Mouse (Mus musculus) adipocyte (in vitro differentiated cells): Measurements from ENCODE around the gene Slc2a3.
"Not testable (repeated sequence)": the region's sequence is repeated elsewhere in the genome, so short reads cannot be mapped to it uniquely, and the experiment has no call there.

Experiments used
- DNase-seq: peaks from one replicate; pipeline ENCODE4 v3.0.0-alpha.2; 2016; ENCODE audit warnings: low spot score

Gene Slc2a3

GRCm38 (mm10) chr6:122804418-122804817 lies 3.0 kb upstream of the Slc2a3 start:
- peak; percentile 87 for DNase-seq

GRCm38 (mm10) chr6:122801801-122802514 lies 518 bp upstream of the Slc2a3 start:
- no peak for DNase-seq

GRCm38 (mm10) chr6:122800640-122801300 lies 670 bp downstream of the Slc2a3 start:
- no peak for DNase-seq

GRCm38 (mm10) chr6:122795254-122795935 lies 6.0 kb downstream of the Slc2a3 start:
- peak; percentile 86 for DNase-seq

- DNase-seq = peak; percentile 65
These were observed 15.2 kb downstream of the Slc2a3 start for GRCm38 (mm10) chr6:122786275-122786674.

- no peak for DNase-seq
These were observed 16.6 kb downstream of the Slc2a3 start for GRCm38 (mm10) chr6:122784866-122785265.

GRCm38 (mm10) chr6:122782164-122782563 lies 19.3 kb downstream of the Slc2a3 start:
- DNase-seq = peak; percentile 64

- no peak for DNase-seq
These were observed 20.3 kb downstream of the Slc2a3 start for GRCm38 (mm10) chr6:122781167-122781566.

GRCm38 (mm10) chr6:122779916-122780315 lies 21.5 kb downstream of the Slc2a3 start:
- DNase-seq = no peak

- DNase-seq = no peak
These were observed 25.4 kb downstream of the Slc2a3 start for GRCm38 (mm10) chr6:122776040-122776439.

GRCm38 (mm10) chr6:122774345-122774744 lies 27.1 kb downstream of the Slc2a3 start:
- DNase-seq = no peak

GRCm38 (mm10) chr6:122772701-122773100 lies 28.7 kb downstream of the Slc2a3 start:
- DNase-seq = no peak

GRCm38 (mm10) chr6:122770760-122771315 lies 30.6 kb downstream of the Slc2a3 start:
- no peak for DNase-seq

- DNase-seq = no peak
These were observed 31.4 kb downstream of the Slc2a3 start for GRCm38 (mm10) chr6:122769771-122770759.

GRCm38 (mm10) chr6:122768256-122768655 lies 33.2 kb downstream of the Slc2a3 start:
- no peak for DNase-seq

- not testable (repeated sequence) for DNase-seq
These were observed 34.4 kb downstream of the Slc2a3 start for GRCm38 (mm10) chr6:122767012-122767411.

- DNase-seq = no peak
These were observed 35.1 kb downstream of the Slc2a3 start for GRCm38 (mm10) chr6:122766145-122766968.

GRCm38 (mm10) chr6:122765298-122765956 lies 36.0 kb downstream of the Slc2a3 start:
- no peak for DNase-seq

GRCm38 (mm10) chr6:122764446-122765297 lies 36.8 kb downstream of the Slc2a3 start:
- no peak for DNase-seq
